Mouse (Mus musculus): Measurements from ENCODE around the gene Ormdl3.

DNA sequence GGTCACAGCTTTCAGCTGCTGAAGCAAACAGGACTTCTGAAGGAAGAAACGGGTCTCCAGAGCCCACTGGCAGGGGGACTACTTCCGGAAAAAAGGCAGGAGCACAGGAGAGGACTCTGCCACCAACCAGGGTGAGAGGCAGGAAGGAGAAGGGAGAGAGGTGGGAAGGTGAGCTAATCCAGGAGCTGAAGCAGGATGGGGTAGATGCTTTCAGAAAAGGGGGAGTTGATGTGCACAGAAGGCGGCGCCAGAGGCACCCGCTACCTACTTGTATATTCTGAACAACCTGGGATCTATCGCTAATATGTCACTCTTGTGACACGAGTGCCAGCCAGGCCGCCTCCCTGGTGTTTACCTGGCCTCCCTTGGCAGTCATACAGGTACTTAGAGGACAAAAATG lies 10.8 kb upstream of the Ormdl3 start, which contains the start of gene Lrrc3c:
- TF ChIP-seq MAFK (IDR thresholded peaks at IDR 0.05; ENCODE audit: insufficient read depth, low read depth, low read length) = no peak
- no peak for TF ChIP-seq CHD2 (IDR thresholded peaks at IDR 0.05; ENCODE audit: low read depth, low read length)
- TF ChIP-seq ZC3H11A (IDR thresholded peaks at IDR 0.05; ENCODE audit: borderline replicate concordance, low read depth, low read length) = no peak
- no peak for TF ChIP-seq HCFC1 (IDR thresholded peaks at IDR 0.05; ENCODE audit: borderline replicate concordance, insufficient read depth, low read length)
- TF ChIP-seq ZNF384 (IDR thresholded peaks at IDR 0.05; ENCODE audit: low read depth, low read length) = no peak

Data from ES-E14 (cell line).